Mouse (Mus musculus) heart, embryonic 11.5 days (tissue): ENCODE data around the gene Myo15b. TPM values are rescaled to one million over a fixed set of nuclear protein-coding genes. Genes with fewer than 3 reads are reported as not detected.

Experiments
- ATAC-seq: fragments of 200-750 bp; cut with Nextera tagmentation; replicated peaks from 2 replicates; pipeline ENCODE4 v1.8.0; 2017; ENCODE audit warnings: moderate library complexity; ENCODE audit not compliant: insufficient number of reproducible peaks, low FRiP score, low TSS enrichment
- H3K27ac ChIP-seq: fragments of 300-500 bp; sonication (generic); 2 replicates; pipeline ENCODE4 v1.5.1; 2014; ENCODE audit warnings: mild to moderate bottlenecking, low read depth, low read length
- H3K27me3 ChIP-seq: fragments of 300-500 bp; sonication (generic); 2 replicates; pipeline ENCODE4 v1.6.1; 2014; ENCODE audit warnings: mild to moderate bottlenecking, low read length, mixed read lengths; ENCODE audit not compliant: control insufficient read depth, insufficient read depth
- H3K36me3 ChIP-seq: fragments of 300-500 bp; sonication (generic); 2 replicates; pipeline ENCODE4 v1.6.1; 2014; ENCODE audit warnings: mild to moderate bottlenecking, low read length, moderate library complexity, mixed read lengths; ENCODE audit not compliant: control insufficient read depth, insufficient read depth
- H3K4me1 ChIP-seq: fragments of 300-500 bp; sonication (generic); 2 replicates; pipeline ENCODE4 v1.6.1; 2014; ENCODE audit warnings: low read length; ENCODE audit not compliant: control insufficient read depth, insufficient read depth
- H3K4me2 ChIP-seq: fragments of 300-500 bp; sonication (generic); 2 replicates; pipeline ENCODE4 v1.6.1; 2014; ENCODE audit warnings: mild to moderate bottlenecking, moderate library complexity
- H3K4me3 ChIP-seq: fragments of 300-500 bp; sonication (generic); 2 replicates; pipeline ENCODE4 v1.5.1; 2014; ENCODE audit warnings: low read depth, low read length
- H3K9ac ChIP-seq: fragments of 300-500 bp; sonication (generic); 2 replicates; pipeline ENCODE4 v1.6.1; 2014; ENCODE audit warnings: mild to moderate bottlenecking, low read depth, low read length, moderate library complexity
- H3K9me3 ChIP-seq: fragments of 300-500 bp; sonication (generic); replicated peaks from 2 replicates; pipeline ENCODE4 v1.6.1; 2016; ENCODE audit warnings: low read length; ENCODE audit not compliant: control insufficient read depth
- WGBS: fragments of 180-500 bp; shearing (Covaris S2); extraction: QIAGEN DNeasy Blood & Tissue Kit; methylation state at CpG from one replicate; pipeline ENCODE4 v1.1.7; 2014; ENCODE audit not compliant: insufficient replicate concordance; 5-methylcytosine and 5-hydroxymethylcytosine counted together
- polyA plus RNA-seq: library from polyadenylated mRNA; unstranded; fragments of >200 nt; fragmentation: Nextera tagmentation; extraction: Ambion mirVana; gene quantifications from 2 replicates; pipeline ENCODE4 v1.2.1, GENCODE M21; 2014

Myo15b gene
- polyA plus RNA-seq, 1 experiment from 2014 or later = 0.39 TPM

- no peak overlapping the region for H3K27ac ChIP-seq
- H3K4me1 ChIP-seq = no peaks in the 10 kb centered on the region
- no peaks in the 10 kb centered on the region for H3K9me3 ChIP-seq
- H3K27me3 ChIP-seq = peaks cover 18% of the 10 kb centered on the region
- no peak overlapping the region for H3K9ac ChIP-seq
- 66% methylated on average over 11 of the region's 11 CpGs for WGBS
- no peaks in the 10 kb centered on the region for H3K36me3 ChIP-seq
- no peak overlapping the region for H3K4me2 ChIP-seq
- no peak for ATAC-seq
- H3K4me3 ChIP-seq = no peak overlapping the region
Observed at GRCm38 (mm10) chr11:115885281-115885680, 27.1 kb downstream of the Myo15b start.

- no peak overlapping the region for H3K27ac ChIP-seq
Observed at GRCm38 (mm10) chr11:115886446-115886845, 28.2 kb downstream of the Myo15b start.

GRCm38 (mm10) chr11:115888020-115888419 lies 29.8 kb downstream of the Myo15b start:
- H3K9me3 ChIP-seq = no peaks in the 10 kb centered on the region
- H3K36me3 ChIP-seq = no peaks in the 10 kb centered on the region
- H3K9ac ChIP-seq = no peak overlapping the region
- peaks cover 4% of the 10 kb centered on the region; the same call in 1 of the 2 replicates for H3K4me1 ChIP-seq
- H3K27ac ChIP-seq = no peak overlapping the region
- H3K4me3 ChIP-seq = no peak overlapping the region
- H3K27me3 ChIP-seq = peaks cover 13% of the 10 kb centered on the region
- H3K4me2 ChIP-seq = no peak overlapping the region
- no peak for ATAC-seq
- 81% methylated on average over 5 of the region's 5 CpGs for WGBS

More at GRCm38 (mm10) chr11:115886446-115886845, 28.2 kb downstream of the Myo15b start:
- Histone ChIP-seq H3K4me1 (no peaks in the 10 kb centered on the region), H3K36me3 (no peaks in the 10 kb centered on the region), H3K27me3 (peaks cover 18% of the 10 kb centered on the region), H3K4me3 (no peak overlapping the region), H3K9me3 (no peaks in the 10 kb centered on the region), H3K4me2 (no peak overlapping the region), H3K9ac (no peak overlapping the region)
- no peak for ATAC-seq
- 71% methylated on average over 11 of the region's 11 CpGs for WGBS

- WGBS = 76% methylated on average over 6 of the region's 6 CpGs
- peaks cover 2% of the 10 kb centered on the region; the same call in 1 of the 2 replicates for H3K27me3 ChIP-seq
- no peak overlapping the region for H3K9ac ChIP-seq
- no peaks in the 10 kb centered on the region for H3K9me3 ChIP-seq
- no peak overlapping the region for H3K27ac ChIP-seq
- H3K4me1 ChIP-seq = peaks cover 4% of the 10 kb centered on the region; the same call in 1 of the 2 replicates
- no peak overlapping the region for H3K4me2 ChIP-seq
- peaks cover 2% of the 10 kb centered on the region; the same call in 1 of the 2 replicates for H3K36me3 ChIP-seq
- H3K4me3 ChIP-seq = no peak overlapping the region
- no peak for ATAC-seq
Observed at GRCm38 (mm10) chr11:115889159-115889558, 31.0 kb downstream of the Myo15b start.

- Histone ChIP-seq H3K27ac (no peak overlapping the region), H3K4me1 (peaks cover 4% of the 10 kb centered on the region; the same call in 1 of the 2 replicates), H3K36me3 (peaks cover 8% of the 10 kb centered on the region), H3K4me2 (no peak overlapping the region), H3K4me3 (no peak overlapping the region), H3K9ac (no peak overlapping the region), H3K9me3 (no peaks in the 10 kb centered on the region), H3K27me3 (no peaks in the 10 kb centered on the region)
- WGBS = 36% methylated on average over 6 of the region's 6 CpGs
- ATAC-seq = no peak
Observed at GRCm38 (mm10) chr11:115892213-115892612, 34.0 kb downstream of the Myo15b start.

GRCm38 (mm10) chr11:115893071-115893470 lies 34.9 kb downstream of the Myo15b start:
- Histone ChIP-seq H3K27me3 (no peaks in the 10 kb centered on the region), H3K4me1 (peaks cover 4% of the 10 kb centered on the region; the same call in 1 of the 2 replicates), H3K36me3 (peaks cover 8% of the 10 kb centered on the region), H3K4me2 (no peak overlapping the region), H3K9me3 (no peaks in the 10 kb centered on the region), H3K4me3 (no peak overlapping the region), H3K27ac (no peak overlapping the region), H3K9ac (no peak overlapping the region)
- 82% methylated on average over 9 of the region's 9 CpGs for WGBS
- no peak for ATAC-seq

- H3K27me3 ChIP-seq = no peaks in the 10 kb centered on the region
- ATAC-seq = no peak
- H3K4me3 ChIP-seq = no peak overlapping the region
- no peaks in the 10 kb centered on the region for H3K9me3 ChIP-seq
- no peak overlapping the region for H3K27ac ChIP-seq
- H3K36me3 ChIP-seq = peaks cover 8% of the 10 kb centered on the region
- 51% methylated on average over 14 of the region's 14 CpGs for WGBS
- H3K4me2 ChIP-seq = no peak overlapping the region
- H3K9ac ChIP-seq = no peak overlapping the region
- H3K4me1 ChIP-seq = peaks cover 19% of the 10 kb centered on the region
Observed at GRCm38 (mm10) chr11:115894755-115895520, 36.7 kb downstream of the Myo15b start.

- no peak overlapping the region; the same call in 1 of the 2 replicates for H3K4me2 ChIP-seq
- no peak overlapping the region for H3K9ac ChIP-seq
- no peaks in the 10 kb centered on the region for H3K9me3 ChIP-seq
- peaks cover 50% of the 10 kb centered on the region for H3K4me1 ChIP-seq
- no peak for ATAC-seq
- WGBS = 82% methylated on average over 7 of the region's 7 CpGs
- H3K27ac ChIP-seq = no peak overlapping the region
- no peak overlapping the region for H3K4me3 ChIP-seq
- H3K27me3 ChIP-seq = no peaks in the 10 kb centered on the region
- peaks cover 8% of the 10 kb centered on the region for H3K36me3 ChIP-seq
Observed at GRCm38 (mm10) chr11:115898446-115898845, 40.2 kb downstream of the Myo15b start.

- Histone ChIP-seq H3K4me1 (peaks cover 54% of the 10 kb centered on the region), H3K36me3 (peaks cover 8% of the 10 kb centered on the region), H3K4me3 (no peak overlapping the region), H3K9me3 (no peaks in the 10 kb centered on the region), H3K27ac (no peak overlapping the region), H3K4me2 (peak overlapping the region; percentile 11; the same call in 1 of the 2 replicates), H3K9ac (no peak overlapping the region), H3K27me3 (no peaks in the 10 kb centered on the region)
- 16% methylated on average over 4 of the region's 4 CpGs for WGBS
- ATAC-seq = no peak
Observed at GRCm38 (mm10) chr11:115898886-115899285, 40.7 kb downstream of the Myo15b start.
